Mouse (Mus musculus) telencephalon, adult 2 months (tissue): Measurements from ENCODE around the gene Maged2.
A peak's percentile ranks its signal among the peaks of the same experiment; 100 is the strongest.
"Not testable (repeated sequence)": the region's sequence is repeated elsewhere in the genome, so short reads cannot be mapped to it uniquely, and the experiment has no call there.

Source experiments
- DNase-seq: peaks from one replicate; pipeline ENCODE4 v3.0.0-alpha.2; 2011; ENCODE audit warnings: low read depth, low spot score

Gene Maged2

DNA sequence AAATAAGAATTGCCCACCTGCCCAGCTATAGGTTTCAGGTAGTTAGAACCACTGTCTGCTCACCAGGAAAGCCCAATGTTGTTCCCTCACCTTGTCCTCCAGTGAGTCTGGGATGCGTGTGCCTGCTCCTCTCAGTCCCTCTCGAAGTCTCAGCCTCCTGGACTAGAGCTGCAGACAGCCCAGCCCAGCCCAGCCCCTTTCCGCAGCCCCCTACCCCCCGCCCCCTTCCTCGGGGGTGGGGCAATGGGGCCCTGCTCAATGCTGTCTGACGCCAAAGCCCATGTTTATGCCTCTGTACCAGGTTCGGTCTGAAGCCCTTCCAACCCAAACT, at the start of gene Maged2:
Gene Maged2 (minus strand): TSS at position 207 of the 331 bp plus-strand sequence.
- DNase-seq = no peak

DNA sequence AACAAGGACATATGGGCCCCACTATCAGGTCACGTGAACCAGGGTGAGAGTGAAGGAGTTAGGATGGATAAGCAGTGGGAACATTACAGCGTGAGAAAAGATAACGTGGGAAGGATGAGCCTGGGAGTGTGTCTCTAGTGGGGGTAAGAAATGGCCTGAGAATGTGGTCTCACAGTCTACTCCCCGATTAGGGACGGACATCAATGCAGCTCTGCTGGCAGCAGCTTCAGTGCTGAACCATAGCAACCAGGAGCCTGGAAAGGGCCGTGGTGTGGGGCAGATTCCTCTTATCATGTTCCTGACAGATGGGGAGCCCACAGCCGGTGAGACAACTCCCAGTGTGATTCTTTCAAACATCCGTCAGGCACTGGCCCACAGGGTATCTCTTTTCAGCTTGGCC, 34.1 kb upstream of the Maged2 start:
- no peak for DNase-seq

DNA sequence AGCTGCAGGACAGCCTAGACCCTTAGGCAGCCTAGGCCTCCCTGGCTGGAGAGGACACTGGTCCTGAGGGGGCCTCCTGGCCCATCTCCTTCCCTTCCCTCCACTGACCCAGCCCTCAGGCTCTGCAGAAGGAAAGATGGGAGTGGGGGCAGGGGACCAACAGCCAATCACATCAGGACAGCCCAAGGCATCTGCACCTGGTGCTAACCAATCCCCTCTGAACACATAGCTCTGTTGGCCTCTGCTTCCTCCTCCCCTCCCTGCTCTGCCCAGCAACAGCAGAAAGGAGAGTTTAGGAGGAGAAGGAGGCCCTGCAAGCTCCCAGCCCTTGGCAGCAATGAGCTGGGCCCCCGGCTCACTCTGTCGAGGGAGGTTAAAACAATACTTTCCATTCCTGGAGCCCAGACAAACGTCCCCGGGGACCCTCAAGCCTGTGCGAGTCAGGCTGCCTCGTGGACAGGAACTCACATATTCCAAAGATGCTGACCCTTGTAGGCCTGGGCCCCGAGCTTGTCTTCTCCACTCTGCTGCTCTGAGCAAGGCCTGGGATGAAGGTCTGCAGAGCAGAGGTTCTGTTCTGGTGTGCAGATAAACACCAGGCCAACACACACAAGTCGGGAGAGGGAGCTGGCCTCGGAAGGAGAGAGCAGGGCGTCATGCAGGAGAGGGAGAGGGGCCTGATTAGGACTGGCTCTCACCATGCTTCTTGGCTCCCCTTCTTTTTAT, 31.5 kb upstream of the Maged2 start:
- DNase-seq = not testable (repeated sequence)

DNA sequence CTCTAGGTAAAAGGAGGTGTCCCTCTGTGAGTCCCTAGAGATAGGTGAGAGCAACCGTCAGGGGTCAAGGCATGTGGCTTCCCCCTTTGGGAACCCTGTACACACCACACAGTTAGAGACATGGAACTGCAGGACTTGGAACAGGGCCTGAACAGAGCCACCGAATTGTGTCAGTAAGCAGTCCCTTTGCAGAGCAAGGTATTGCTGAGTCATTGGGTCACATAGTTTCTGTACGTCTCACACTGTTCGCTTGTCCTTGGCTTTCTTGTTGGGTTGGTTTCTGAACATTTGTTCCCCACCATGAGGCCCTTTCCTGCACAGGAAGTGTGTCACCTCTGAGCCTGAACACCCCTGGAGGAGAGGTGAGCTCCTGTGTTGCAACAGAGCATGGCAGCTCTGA, 29.1 kb upstream of the Maged2 start:
- DNase-seq = not testable (repeated sequence)

DNA sequence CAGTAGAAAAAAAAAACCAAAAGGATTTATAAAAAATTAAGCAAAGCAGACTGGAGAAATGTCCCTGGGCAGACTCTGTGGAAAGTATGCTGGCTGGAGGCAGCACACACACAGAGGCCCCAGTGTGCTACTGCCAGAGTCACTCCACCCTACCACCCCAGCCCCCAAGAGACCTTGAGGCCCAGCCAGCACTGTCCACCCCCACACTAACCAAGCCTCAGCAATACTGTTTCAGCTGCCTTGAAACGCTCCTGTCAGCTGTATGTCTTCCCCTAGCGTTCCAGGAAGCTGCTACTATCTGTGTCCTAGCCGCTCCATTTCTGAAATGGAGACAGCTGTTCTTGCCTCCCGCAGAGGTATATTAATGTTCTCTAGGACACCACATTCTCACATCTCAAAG, 16.2 kb upstream of the Maged2 start:
- DNase-seq = no peak

DNA sequence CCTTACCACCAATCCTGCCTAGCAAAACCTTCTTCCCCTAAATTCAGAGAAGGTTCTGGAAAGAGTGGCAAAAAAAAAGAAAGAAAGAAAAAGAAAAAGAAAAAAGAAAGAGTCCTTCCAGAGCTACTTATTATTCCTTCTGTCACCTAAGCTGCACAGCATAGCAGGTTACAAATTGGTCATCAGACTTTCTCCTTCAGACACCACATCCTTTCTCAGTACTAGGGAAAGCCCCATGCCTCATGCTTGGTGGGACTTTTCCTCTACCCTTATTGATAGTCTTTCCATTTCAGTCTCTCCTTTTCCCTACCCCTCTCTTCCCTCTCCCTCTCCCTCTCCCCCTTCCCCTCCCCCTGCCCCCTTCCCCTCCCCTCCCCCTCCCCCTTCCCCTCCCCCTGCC, 3.1 kb upstream of the Maged2 start:
- DNase-seq = no peak

DNA sequence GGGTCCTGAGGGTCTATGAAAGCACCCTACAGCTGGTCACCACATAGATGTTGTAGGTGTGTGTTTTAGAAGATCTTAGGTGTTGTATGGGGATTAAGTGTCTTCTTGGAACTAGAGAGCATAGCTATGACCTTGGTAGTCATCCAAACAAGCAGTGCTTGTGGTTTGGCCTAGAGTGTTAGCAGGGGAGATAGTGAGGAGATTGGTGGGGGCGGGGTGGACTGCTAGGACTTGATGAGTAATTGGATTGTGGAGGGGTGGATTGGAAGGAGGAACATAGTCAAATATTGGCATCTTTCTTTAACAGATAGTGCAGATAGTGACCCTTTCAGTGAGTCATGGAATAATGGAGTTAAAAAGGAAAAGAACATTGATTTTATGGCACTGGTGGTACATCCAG, 1.5 kb upstream of the Maged2 start:
- no peak for DNase-seq

DNA sequence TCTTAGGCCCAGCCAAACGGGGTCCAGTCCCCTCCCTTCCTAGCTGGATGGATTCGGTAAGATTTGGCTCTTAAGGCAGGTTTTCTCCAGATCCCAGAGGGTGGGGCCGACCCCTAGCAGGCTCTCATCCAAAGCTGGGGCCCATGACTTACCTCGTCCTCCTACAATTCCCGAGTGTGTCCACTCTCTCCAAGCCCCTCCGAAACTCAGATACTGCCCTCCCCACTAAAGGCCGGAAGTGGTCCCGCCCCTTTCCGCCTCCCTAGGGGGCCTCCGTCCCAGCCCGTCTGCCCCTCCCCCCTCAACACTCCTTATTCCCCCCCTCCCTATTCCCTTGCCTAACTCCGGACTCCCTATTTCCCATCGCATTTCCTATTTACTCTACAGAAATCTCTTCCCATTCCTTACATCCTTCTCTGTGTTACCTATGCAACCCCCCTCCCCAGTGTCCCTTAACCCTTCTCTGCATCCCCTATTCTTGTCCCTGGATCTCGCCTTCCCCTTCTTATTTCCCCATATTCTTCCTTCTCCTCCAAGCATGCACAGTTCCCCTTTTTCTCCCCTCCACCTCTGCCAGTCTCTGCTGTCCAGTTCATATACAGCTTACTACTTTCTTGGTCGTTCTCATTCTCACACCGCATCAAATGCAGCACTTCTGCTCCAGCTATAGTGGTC, 544 bp downstream of the Maged2 start:
- DNase-seq = no peak

DNA sequence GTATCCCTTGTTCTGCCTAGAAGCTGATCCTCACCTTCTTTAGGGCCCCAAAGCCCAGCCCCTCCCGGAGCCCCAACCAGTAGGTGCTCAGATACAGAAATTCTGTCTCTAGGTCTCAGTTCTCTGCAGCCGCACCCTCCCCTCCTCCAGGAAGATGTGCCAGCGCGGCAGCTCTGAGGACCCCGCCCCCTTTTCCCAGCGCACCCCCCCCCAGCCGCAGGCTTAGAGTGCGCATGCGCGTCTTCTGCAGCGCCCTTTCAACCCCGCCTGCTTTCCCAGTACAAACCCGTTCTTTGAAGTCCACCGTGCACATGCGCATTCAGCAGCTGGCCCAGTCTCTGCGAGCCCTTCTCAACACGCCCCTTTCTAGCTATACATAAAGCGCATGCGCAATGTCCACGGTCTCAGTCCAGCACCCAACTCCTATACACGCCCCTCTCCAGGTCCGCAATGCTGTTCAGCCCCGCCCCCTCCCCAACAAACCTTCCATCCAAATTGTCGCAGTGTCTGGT, 1.3 kb downstream of the Maged2 start:
- DNase-seq = peak; percentile 92

DNA sequence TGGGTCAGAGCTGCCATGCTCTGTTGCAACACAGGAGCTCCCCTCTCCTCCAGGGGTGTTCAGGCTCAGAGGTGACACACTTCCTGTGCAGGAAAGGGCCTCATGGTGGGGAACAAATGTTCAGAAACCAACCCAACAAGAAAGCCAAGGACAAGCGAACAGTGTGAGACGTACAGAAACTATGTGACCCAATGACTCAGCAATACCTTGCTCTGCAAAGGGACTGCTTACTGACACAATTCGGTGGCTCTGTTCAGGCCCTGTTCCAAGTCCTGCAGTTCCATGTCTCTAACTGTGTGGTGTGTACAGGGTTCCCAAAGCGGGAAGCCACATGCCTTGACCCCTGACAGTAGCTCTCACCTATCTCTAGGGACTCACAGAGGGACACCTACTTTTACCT, 13.2 kb downstream of the Maged2 start:
- DNase-seq = not testable (repeated sequence)

DNA sequence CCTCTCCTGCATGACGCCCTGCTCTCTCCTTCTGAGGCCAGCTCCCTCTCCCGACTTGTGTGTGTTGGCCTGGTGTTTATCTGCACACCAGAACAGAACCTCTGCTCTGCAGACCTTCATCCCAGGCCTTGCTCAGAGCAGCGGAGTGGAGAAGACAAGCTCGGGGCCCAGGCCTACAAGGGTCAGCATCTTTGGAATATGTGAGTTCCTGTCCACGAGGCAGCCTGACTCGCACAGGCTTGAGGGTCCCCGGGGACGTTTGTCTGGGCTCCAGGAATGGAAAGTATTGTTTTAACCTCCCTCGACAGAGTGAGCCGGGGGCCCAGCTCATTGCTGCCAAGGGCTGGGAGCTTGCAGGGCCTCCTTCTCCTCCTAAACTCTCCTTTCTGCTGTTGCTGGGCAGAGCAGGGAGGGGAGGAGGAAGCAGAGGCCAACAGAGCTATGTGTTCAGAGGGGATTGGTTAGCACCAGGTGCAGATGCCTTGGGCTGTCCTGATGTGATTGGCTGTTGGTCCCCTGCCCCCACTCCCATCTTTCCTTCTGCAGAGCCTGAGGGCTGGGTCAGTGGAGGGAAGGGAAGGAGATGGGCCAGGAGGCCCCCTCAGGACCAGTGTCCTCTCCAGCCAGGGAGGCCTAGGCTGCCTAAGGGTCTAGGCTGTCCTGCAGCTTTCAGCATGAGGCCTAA, 15.5 kb downstream of the Maged2 start:
- not testable (repeated sequence) for DNase-seq
